Mouse (Mus musculus) left cerebral cortex, adult 9 months (tissue): Measurements from ENCODE around the gene Zfp111.

Source experiments
- DNase-seq, 2 experiments: peaks; one replicate each; pipeline ENCODE4 v3.0.0; 2022; ENCODE audit warnings: low spot score in 2 of 2

Gene Zfp111

DNA sequence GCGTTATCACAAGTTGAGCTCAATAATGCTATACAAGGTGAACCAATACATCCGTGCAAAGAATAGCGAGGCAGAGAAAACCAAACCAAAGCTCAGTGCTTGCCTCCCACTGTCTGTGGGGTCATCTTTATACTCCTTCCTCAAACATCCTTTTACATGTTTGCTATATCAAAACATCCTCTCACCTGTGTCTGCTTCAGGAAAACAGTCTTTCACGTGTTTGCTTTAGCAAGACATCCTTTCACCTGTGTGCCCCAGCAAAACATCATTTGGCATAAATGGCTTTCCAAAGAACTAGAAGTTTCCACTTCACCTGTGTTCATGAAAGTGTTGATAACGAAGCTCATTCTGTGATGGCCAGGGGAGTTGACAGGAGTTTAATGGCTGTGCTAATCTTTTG, at the start of gene Zfp111:
Gene Zfp111, minus strand, starts transcription at position 101 of the 400 bp plus-strand sequence.
- DNase-seq, result no peak

DNA sequence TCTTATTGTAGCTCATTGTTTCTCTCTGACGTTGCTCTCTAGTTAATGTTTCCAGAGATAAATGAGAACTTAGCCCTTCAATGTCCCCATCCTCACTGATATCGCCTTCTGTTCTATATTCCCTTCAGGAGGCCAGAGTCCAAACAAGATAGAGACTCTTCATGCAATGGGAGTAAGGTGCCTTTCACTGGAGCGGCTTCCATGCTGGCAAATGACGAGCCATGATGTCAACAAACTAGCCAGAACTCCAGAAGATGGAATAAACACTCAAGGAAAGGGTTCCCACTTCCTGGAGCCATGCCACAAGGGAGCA, 48.7 kb upstream of the Zfp111 start:
- DNase-seq, result no peak

DNA sequence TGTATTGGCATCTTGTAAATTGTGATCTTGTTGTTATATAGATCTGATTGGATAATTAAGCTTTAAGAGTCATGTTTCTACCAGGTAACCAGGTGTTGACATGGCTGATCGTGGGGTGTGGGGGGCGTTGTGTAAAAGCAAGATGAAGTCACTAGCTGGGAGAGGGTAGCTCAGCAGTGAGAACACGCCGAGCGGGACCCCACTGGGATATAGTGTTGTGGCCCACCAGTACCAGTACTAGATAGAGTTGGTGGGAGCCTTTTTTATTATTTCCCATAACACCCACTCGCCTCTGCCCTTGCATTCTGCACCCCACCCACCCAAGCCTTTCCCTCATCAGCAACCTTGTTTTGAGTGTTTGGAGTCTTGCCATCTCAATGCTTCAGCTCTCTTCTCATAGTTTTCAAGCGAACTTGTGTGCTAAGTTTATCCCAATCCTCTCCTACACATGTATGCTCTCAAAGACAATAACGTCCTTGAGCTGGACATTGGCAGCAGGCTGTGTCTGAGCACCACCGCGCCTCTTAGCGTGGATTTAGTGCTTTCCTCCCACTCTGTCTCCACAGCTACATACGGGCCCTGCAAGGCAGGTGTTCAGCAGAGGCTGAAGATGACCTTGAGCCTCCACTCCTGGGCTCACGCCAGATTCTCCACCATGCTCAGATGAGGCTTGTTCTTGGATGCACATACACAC, 48.2 kb upstream of the Zfp111 start:
- DNase-seq, result no peak

DNA sequence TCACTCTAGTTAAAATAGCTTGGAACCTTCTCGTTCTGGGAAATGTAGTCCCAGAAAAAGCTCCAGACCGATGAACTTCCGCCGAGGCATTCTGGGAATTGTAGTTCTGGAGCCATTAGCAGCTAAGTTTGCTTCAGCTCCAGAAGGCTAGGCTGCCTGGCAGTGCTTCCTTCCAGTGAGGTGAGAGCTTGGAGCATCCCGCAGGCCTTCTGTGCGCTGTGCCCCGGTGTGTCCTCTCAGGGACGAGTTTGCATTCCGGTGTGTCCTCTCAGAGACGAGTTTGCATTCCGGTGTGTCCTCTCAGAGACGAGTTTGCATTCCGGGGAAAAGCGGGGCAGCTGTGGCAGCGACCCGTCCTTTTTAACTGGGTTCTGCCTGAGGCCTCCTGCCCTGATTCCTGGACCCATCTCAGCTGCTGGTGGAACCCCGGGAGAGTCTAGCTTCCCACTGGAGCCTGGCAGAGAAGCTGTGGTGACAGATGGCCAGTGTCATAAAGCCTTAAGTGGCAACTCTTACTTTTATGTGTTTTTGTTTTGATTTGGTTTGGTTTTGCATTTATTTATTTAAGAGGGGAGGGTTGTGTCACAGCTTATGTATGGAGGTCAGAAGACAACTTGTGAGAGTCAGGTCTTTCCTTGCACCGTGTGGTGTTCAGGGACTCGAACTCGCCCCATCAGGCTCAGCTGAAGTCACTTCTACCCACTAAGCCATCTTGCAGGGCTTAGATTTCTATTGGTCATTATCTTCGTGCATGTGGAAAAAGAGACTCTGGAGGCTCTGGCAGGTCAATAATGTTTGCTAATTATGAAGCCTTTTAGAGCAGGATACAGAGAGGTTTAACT, 43.6 kb upstream of the Zfp111 start, which contains the start of gene Zfp108:
Gene Zfp108, plus strand, starts transcription at position 162 of the 842 bp plus-strand sequence.
- peak; percentile 74 to 92 for DNase-seq

DNA sequence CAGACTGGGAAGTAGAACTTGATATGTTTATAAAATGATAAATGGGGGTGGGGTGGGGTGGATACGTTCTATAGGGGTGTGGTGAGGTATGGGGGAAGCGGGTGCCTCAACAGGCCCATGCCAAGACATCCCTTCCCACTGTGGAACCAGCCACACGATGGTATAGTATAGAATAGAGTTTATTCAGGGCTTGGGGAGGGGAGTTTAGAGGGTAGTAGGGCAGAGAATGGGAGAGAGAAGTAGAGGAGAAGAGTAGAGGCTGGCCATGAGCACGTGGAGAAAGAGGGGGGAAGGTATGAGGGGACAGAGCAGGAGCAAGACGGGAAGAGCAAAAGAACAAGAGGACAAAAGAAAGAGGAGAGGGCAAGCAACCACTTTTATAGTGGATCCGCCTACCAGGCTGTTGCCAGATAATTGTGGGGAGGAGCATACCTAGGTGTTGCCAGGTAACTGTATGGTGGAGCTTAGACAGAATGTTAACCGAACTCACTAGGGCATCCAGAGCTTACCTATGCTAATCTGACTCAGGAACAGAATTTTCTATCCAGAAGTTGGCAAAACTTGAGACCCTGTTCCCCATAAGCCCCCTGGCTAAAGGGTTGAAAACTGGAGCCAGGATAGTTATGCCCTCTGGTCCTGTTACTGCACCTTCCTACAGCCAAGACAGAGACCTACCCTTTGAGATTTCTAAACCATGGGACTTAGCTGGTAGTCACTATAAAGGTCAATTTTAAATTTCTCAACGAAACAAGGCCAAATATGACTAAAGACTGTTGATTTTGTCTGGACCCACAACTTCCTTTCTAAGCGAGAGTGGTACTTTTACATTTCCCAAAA, 42.8 kb upstream of the Zfp111 start:
- DNase-seq, result no peak

DNA sequence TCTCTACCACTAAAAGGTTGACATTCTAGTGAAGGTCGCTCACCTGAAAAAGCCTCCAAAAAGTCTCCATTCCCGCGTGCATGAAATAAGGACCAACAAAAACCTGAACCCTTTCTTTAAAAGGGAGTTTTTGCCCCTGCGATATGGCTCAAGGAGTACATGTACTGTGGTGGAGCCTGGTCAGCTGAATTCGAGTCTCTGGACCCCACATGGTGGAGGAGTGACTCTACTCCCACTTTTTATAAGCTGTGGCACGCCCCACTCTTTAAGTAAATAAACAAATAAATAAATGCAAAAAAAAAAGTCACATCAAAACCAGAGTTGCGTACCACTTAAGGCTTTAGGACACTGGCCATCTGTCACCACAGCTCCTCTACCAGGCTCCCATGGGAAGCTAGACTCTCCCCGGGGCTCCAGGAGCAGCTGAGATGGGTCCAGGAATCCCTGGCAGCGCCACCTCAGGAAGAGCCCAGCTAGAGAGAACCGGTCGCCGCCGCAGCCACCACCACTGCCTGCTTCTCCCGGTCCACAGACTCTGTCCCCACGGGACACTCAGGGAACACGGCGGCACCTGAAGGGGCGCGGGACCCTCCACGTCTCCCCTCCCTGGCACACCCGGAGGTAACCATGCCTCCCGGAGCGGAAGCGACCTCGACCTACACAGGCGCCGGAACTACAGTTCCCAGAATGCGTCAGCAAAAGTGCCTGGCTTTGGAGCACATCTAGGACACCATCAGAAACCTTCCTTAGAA, 26.0 kb upstream of the Zfp111 start, which contains the start of gene Zfp109:
Gene Zfp109, minus strand, starts transcription at position 521 of the 752 bp plus-strand sequence.
- DNase-seq, result peak; percentile 27 to 79

DNA sequence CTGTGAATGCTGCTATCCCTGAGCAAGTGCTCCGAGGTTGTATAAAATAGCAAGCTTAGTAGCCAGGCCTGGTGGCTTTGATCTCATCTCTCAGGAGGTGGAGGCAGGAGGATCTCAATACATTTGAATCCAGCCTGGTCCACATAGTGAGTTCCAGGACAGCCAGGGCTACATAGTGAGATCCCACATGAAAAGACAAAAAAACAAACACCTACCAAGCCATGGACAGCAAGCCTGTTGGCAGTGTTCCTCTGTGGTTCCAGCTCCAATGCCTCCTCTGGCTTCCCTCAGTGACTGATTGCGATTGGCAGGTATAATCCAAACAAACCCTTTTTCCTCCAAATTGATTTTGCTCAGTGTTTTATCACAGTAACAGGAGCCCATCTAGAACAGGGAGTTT, 947 bp downstream of the Zfp111 start:
- DNase-seq, result no peak

DNA sequence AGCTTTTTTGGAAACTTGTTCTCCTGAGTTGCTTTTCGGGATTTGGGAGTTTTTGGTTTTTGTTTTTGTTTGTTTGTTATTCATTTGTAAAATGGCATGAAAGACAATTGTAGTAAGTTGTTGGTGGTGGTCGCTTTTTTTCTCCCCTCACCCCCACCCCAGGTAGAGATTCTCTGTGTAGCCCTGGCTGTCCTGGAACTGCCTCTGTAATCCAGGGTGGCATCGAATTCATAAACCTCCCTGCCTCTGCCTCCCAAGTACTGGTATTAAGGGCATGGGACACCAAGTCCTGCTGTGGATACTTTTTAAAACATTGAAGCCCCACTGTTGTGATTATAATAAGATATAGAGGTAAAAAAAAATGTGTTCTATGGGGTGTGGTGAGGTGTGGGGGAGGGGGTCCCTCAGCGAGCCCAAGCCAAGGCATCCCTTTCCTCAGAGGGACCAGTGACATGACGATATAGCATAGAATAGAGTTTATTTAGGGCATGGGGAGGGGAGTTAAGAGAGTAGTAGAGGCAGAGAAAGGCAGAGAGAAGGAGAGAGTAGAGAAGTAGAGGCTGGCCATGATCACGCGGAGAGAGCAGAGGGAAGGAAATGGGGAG, 2.9 kb downstream of the Zfp111 start:
- no peak for DNase-seq

DNA sequence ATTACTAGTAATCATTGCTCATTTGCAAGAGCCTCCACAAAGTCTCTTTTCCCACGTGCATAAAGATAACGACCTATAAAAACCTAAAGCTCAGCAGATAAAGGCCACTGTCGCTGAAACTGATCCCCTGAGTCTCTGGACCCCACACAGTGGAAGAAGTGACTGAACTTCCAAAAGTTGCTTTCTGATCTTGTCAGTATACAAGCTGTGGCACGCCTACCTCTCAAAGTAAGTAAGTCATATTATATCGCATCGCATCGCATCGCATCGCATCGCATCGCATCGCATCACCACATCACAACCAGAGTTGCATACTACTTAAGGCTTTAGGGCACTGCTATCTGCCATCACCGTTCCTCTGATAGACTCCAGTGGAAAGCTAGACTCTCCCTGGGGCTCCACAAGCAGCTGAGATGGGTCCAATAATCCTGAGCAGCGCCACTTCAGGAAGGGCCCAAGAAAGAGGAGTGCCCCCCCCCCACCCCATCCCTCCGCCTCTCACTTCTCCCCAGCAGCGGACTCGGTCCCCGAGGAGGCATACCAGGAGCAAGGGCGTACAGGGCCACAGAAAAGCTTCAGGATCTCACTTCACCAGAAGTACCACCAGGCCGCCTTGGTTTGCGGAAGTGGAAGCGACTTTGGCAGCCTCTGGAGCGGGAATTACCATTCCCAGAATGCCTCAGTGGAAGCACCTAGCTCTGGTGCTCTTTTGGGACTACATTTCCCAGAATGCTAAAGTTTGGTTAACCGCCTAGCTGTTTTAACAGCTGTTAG, 3.6 kb downstream of the Zfp111 start:
- peak; percentile 58 to 75 for DNase-seq

DNA sequence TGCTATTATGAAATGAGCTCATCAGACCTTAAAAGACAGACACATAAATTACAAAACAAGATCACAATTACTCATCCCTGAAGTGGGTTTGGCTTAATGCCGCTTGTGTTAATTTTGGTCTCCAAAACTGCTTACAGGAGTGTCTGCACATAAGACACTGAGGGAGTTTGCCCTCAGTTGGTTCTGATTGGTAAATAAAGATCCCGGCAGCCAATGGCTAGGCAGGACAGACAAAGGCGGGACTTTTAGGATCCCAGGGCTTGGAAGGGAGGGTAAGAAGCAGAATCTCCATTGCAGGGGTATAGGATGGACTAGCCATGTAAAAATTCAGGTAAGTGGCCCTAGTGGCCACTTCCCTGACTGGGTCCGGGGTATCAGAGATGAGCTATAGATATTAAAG, 14.3 kb downstream of the Zfp111 start:
- DNase-seq, result no peak

DNA sequence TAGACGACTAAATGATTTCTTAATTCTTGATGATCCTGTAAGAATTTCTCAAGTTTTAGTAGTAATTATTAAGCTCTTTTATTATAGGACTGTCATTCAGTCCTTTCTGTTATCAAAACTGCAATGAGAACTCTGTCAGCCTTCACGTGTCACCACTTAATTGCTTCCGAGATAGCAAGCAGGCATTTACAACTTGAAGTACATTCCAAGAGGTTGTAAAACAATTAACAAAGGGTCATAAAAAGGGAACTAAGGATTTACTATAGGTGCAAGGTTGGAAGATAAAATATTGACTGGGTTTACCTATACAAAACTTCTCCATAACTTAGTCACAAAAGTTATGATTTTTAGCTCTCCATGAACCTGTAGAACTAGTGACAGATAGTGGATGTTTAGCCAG, 18.1 kb downstream of the Zfp111 start:
- no peak for DNase-seq

DNA sequence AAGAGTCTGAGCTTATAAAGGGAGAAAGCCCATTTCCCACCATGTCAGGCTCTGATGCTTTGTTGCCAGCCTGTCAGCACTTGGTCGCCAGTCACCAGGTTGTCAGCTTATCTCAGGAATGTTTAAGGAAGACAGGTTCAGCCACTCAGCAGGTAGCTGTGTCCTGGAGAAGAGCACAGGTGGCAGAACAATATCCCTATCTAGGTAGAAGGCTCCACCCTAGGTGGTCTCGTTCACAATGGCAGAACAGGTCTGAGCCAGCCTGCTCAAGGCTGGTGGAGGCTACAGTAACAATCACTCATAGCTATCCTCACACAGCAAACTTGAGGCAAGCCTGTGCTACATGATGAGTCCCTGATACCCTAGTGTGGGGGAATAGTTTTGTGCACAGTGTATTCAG, 19.9 kb downstream of the Zfp111 start:
- DNase-seq, result no peak

DNA sequence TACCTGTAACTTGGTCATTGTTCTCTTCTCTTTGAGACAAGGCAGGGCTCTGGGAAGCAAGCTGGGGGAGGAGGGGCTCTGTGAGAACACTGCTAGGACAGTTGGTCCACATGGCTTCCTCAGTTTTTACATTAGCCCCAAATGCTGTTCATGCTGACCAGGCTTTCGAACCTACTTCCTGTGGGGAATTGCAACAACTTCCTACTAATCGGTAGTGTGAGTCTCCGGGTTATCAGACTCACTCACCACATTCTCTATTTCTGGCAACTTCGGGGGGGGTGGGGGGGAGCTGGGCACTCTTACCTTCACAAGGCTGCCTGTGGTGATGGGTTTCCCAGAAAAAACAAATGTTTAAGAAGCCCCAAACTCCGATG, 21.7 kb downstream of the Zfp111 start:
- DNase-seq, result no peak

DNA sequence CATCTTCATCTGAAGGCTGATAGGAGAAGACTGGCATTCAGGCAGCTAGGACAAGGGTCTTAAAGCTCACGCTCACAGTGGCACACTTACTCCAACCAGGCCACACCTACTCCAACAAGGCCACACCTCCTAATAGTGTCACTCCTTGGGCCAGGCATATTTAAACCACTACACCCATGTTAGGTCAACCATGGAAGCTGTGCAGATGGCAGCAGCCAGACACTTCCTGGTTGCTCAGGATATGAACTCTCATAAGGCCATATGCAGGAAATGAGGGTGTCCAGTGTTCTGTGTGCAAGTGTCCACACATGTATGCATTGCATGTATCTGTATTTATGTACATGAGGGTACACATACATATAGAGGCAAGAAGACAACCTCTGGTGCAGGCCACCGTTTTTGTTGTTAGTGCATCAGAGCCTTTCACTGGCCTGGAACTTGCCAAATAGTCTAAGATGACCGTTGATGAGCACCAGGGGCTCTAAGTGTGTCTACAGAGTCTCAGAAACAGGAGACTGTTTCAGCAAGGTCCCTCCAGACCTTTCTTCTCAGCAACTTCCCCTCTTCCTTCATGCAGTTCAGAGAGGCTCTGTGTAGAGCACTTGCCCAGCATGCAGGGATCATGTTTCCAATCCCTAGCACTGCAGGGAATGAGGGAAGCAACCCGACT, 22.2 kb downstream of the Zfp111 start:
- no peak for DNase-seq

DNA sequence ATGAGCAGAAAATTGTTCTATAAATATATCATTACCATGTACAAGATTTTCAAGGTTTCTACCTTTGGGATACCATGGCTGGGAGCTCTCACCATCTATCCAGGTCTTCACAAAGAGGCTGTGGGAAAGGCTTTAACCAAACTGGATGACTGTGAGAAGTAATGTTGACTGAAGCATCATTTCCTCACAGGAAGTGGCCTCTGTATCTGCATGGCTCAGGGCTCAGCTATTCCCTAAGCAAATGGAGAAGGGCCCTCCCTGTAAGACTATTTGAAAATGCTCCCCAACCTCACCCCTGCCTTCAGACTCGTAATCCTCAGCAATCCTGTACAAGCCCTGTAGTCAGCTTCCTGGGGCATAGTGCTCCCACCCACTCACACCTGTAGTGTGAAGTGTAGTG, 23.6 kb downstream of the Zfp111 start:
- DNase-seq, result no peak

DNA sequence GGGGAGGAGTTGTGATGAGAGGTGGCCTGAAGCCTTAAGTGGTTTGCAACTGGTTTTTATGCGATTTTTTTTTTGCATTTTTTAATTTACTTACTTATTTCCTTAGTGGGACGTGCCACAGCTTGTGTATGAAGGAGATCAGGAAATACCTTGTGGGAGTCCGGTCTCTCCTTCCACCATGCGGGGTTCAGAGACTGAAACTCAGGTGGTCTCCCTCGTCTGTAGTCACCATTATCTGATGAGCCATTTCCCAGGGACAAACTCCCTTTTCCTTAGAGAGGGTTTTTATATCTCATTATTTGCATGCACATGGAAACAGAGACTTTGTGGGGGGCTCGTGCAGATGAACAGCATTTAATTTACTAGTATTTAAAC, 35.9 kb downstream of the Zfp111 start:
- no peak for DNase-seq

DNA sequence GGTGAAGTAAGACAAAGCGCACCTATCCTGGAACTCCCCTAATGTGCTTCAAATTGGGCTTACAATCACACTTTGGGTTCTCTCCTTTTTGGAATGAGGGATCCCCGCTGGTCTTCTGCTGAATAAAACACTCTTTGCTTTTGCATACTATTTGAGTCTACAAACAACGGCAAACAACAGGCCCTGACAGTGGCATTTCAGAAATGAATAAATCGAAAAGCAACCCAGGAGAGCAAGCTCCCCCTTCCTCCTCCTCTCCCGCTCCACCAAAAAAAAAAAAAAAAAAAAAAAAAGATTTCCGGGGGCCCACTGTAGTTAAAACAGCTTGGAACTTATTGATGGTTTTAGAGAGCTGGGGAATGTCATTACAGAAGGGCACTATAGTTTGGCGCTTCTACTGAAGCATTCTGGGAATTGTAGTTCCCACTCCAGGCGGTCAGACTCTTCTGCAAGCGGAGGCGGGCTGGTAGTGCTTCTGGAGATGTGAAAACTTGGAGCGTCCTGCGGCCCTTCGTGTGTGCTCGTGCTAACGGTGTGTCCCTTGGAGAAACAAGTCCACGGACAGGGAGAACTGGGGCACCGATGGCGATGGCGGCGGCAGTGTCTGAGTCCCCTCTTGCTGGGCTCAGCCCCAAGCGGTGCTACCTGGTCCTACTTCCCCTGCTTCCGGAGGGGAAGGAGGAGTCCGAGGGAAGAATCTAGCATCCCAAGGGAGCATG, 36.5 kb downstream of the Zfp111 start, which contains the start of gene Zfp114:
Gene Zfp114, plus strand, starts transcription at position 443 of the 719 bp plus-strand sequence.
- peak; percentile 30 to 74 for DNase-seq

DNA sequence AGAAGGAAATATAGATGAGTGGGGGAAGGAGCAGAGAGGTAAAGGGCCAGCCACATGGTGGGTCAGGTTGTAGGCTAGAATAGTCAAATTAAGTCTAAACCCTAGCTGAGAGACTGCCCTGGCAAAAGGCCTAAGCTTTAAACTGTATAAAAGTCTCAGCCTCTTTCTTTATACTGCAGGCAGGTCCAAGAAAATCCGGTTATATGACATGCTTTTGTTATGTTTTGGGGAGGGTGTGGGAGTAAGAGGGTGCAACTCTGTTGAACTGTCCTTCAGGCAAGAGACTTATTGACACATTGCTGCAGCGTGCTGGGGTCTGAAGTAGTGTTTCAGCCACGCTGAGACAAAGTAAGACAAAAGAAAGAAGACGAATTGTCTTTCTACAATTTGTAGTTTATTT, 39.1 kb downstream of the Zfp111 start:
- no peak for DNase-seq

DNA sequence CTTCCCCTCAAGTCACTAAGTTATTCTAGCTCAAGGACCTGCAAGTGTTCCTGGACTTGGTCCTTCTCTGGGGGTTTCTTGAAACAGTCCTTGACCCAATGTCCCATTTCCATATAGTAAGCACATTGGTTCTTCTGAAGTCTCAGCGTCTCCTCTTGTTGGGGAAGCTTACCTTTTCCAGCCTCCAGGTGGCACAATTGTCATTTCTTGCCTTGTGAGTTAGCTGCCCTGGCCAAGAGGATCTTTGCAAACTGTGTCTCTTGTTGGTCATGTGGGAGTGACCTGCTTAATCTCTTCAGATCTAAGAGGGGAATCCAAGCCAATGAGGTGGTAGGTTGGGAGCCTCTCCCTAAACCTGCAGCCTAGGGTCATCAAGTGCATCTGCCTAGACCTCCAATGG, 58.0 kb downstream of the Zfp111 start:
- no peak for DNase-seq
